Mouse (Mus musculus): ENCODE measurements around the gene Gipc3.

Gipc3 gene

DNA sequence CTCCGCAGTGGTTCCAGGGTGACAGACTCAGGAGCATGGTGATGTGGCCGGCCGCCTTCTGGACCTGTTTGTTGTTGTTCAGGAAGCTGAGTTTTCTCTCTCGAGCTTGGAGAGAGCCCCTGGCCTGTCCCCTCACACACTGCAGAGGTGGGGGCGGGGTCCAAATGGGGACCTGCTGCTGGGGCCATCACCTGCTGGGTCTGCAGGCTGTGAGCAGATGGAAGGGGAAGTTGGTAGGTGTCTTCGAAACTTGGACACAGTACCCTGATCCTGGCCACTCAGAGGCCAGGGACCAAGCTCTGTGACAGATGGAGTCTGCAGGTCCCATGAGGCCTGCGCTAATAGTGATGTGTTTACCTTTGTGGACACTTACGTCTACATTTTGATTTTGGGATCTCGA, 41.7 kb downstream of the Gipc3 start:
- no peak for DNase-seq (ENCODE audit: low read depth, low spot score)

DNA sequence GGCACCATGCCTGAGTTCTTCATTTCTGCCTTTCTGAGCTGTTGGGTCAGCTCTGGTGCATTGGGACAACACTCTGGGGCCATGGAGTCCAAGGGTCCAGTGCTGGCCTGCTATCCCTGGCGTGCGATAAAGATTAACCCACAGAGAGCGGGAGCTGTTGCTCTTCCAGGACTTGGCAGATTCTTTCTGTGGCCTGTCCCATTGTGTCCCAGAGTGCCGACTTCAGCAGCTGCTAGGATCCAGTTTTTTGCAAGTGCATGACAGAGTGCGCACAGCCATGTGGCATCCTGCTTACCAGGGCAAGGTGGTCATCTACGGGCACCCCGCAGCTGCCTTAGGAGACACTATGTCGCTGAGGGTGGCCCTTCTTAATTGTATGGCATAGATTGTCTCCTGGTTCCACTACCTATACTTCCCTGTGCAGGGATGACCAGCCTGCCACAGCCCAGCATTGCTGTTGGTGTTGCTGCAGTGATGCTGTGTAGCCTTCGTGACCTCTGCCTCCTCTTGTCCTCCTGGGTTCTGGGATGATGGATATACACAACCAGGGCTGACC, 42.6 kb downstream of the Gipc3 start:
- DNase-seq (ENCODE audit: low read depth, low spot score): no peak

DNA sequence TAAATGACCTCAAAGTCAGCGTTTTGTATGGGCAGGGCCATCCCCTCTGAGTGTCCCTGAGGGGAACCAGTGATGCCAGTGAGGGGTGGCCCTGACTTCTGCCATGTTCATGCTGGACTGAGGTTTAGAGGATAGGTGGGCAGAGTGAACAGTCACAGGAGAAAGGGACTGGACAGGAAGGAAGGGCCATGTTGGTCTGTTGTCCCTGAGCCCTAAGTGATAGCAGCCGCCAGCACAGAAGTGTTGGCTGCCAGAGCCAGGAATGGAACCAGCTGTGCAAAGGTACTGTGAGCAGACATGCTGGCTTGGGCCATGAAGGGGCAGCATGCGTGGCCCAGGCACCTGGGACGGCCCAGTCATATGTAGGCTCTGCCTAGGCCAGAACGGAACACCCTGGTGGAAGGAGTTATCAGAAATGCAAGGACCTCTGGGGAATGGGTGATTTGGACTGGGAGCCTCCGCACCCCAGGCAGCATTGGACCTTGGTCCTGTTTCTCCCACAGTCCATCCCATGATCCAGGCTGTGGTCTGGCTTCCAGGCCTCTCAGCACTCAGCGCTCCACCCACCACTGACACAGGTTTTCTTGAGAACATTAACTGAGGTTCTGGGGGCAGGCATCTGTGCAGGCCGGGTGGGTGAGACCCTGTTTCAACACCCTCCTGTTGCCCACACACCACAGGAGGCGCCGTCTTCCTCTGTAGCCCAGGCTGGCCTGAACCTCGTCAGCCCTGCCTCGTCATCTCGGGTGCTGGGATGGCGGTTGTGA, 43.3 kb downstream of the Gipc3 start:
- DNase-seq (ENCODE audit: low read depth, low spot score): no peak

DNA sequence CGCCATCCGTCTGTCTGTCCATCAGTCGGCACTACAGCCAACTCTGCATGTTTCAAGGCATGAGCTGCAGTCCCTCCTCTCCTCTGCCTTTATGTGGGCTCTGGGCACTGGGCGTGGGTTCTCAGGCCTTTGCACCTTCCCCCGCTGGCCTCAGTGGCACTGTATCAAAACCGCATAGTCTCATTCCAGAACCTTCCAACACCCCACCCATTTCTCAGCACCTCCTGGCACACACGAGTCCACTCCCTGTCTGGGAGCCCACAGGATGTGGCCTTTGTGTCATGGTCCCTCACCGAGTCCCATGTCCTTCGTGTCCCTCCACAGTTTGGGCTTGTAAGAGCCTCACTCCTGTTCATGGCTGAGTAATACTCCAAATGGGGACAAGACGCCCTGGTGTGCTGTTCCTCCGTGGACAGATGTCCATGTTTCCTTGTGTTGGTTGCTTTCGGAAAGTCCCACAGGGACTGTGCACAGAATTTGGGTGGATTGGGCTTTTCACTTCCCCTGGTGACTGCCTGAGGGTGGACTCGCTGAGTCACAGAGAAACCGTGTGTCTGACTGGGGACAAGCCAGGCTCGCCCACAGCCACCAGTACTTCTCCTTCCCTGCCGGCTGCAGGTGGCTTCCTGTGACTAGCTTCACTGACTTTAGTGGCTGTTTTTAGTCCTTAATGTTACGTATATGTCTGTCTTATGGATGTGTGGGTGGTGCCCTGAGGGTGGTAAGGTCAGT, 44.5 kb downstream of the Gipc3 start:
- DNase-seq (ENCODE audit: low read depth, low spot score): no peak

DNA sequence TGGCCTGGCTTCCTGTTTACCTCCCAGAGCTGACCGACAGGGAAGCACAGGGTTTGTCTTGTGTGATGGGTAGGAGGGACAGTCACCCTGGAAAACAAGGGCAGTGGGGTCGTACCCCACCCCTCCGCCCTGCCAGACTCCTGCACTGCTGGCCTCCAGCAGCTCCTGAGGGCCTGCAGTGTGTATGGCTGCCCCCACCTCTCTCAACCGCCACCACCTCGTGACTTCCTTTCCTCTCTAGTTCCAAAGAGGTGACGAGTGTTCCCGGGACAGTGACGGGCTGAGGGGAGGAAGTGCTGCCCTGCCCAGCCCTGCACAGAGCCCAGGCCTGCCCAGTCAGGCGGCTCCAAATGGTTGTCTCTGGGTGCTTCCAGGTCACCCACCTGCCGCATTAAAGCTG, 45.2 kb downstream of the Gipc3 start:
- DNase-seq (ENCODE audit: low read depth, low spot score): no peak

DNA sequence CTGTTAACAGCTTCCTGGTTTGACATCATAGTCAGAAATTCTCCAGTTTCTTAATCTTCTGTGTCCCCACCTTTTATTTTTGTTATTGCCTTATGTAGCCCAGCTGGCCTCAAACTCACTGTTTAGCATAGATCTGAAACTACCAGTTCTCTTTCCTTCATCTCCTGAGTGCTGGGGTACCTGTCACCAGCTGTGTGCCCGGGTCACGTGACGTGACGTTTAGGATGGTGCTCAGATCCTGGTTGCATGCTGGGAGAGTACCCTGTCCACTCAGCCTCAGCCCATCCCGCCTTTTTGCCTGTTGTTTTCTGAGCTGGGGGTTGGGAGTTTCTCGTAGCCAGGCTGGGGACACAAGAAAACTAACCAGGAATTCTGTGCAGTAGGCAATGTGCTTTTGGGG, 45.8 kb downstream of the Gipc3 start:
- DNase-seq (ENCODE audit: low read depth, low spot score): no peak

DNA sequence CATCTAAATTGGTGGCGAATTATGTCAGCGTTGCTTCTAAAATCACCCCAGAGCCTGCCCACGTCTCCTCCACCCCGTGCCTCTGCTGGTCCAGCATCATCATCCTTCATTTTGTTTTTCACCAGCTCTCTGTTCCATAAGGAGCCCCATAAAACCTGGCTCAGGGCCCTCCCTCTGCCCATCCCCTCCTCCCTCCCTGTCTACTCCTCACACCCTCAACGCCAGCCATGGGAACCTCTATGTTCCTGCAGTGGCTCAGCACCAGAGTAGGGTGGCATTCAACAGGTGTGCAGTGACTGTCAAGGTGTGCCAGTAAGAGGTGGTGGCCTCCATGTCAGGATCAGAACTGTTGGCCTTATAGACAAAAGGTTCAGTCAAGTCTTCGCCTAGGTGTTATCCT, 47.9 kb downstream of the Gipc3 start:
- DNase-seq (ENCODE audit: low read depth, low spot score): no peak

DNA sequence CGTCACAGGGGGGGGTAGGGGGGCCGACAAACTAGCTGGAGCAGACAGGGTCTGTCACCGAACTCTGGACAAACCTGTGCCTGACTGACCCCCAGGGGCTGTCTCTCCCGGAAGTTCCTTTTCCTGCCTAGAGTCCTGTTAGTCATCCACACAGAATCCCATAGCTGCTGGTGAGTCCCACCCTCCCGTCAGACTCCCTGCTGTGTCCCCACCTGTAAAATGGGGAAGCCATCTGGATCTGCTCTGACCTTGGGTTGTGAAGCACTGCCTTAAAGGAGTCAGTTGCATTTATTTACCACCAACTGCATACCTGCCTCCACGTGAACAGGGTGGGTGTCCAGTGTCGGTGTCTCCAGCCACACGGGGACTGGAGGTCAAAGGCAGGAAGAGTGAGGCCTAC, 48.6 kb downstream of the Gipc3 start:
- no peak for DNase-seq (ENCODE audit: low read depth, low spot score)

DNA sequence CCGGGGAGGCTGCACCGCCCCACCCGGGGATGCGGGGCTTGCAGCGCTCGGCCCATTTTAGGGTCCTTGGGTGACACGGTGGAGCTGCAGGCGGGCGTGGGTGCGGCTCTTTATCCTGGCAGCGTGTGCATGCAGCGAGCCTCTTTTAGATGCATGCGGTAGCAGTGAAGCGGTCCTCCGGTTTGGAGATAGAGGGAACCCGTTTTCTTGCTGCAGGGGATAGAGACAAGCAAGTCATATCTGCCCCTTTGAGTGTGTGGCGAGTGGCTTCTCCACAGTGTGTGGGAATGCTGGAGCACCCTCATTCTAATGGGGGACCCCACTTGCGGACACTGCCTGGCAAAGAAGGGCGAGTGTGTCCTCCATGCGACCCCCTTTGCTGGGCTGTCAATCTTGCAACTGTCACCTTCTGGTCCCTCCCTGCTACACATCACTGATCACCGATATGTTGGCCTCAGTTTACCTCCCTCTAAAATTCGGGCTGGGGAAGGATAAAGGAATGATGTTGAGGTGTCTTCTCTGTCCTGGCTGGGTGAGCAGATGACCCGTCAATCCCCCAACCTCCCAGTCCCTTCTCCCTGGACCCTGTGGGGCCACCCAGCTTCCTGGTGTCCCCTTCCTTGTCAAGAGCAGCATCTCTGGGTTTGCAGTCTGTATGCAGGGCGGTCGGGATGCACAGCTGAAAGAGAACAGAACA, 49.6 kb downstream of the Gipc3 start:
- no peak for DNase-seq (ENCODE audit: low read depth, low spot score)

DNA sequence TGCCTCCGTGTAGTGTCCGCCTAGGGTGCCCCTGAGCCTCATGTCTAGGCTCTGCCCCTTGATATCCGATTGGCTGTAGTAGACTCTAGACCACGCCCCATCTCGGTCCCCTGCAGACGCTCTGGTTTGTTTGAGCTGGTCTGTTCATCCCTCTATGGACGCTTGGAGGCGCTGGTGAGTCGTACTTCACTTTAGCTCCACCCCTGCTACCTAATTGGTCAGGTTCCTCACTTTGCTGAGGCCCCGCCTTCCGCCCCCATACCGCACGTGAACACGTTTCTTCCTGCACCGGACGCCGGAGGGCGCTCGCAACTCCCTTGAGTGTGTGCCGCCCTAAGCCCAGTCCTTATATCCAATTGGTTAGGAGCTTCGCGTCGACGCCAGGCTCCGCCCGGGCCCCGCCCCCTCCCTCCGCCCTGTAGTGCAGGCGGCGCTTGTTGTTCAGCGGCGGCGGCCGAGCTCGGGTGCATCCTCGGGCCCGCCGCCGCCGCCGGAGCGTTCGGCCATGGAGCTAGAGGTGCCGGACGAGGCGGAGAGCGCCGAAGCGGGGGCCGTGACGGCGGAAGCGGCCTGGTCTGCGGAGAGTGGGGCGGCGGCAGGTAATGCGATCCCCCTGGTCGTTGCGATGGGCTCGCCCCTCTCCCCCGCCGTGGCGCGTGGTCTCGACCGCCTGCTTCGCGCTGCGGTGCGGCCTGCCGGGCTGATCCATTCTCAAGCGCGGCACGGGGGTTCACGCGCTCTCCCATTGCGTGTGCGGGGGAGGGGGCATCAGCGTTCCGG, 50.3 kb downstream of the Gipc3 start, which contains the start of gene Pip5k1c:
Gene Pip5k1c (plus strand): TSS at position 410 of the 780 bp plus-strand sequence.
- peak; percentile 100 for DNase-seq (ENCODE audit: low read depth, low spot score)

DNA sequence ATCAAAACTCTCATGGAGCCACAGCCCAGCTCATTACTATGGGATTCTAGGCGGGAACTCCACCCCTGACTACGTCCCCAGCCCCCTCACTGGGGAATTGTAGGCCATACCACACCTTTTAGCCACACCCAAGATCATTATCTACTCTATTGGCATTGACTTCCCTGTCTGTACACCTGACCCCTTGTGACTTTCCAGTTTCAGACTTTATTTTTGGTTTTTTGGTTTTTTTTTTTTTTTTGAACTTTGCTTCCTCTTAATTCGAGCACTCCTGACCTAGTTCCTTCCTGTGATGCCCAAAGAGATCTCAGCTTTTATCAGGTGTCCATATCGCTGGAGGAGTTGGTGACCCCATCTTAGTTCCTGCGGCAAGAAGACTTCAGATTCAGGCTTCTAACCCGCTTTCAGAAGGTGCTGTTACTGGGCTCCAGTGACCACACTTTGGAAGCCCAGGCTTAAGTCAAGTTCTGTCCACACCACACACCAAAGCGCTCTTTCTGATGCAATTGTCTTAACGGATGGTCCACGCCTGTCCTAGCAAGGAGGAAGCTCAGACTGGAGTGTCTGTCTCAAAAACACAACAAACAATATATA, 51.5 kb downstream of the Gipc3 start, which contains the start of gene Tjp3:
Gene Tjp3 (minus strand): TSS at position 71 of the 594 bp plus-strand sequence.
- no peak for DNase-seq (ENCODE audit: low read depth, low spot score)

DNA sequence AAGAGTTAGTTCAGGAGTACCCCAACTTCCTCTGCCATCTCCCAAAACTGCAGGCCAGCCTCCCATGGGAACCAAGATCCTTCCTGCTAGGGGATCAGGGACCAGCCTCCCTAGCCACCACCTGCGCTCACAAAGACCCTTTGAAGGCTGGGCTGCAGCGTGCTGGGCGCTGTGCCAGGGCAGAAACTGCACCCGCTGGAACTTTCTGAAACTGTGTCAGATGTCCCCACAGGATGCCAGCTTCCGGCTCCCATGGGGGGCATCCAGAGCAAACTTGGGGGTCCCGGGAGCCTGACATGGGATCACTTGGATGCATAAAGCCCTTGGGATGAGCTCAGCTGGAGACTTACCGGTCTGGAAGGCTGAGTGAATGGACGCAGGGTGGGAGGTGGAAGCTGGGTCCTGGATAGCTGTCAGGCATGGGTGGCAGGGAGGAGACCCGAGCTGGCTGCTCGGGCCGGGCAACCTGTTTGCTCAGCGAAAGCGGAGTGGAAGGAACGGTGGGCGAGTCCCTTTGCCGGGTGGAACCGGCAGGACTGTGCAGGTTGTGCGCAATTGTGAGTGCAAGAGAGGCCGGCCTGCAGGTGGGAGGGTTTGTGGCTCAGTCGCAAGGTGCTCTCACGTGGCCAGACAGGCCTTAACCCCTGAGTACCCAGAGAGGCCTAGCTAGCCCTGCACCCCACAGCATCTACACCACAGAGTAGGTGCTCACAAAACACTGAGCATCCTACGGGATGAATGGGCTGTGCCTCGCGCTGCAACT, 52.2 kb downstream of the Gipc3 start:
- DNase-seq (ENCODE audit: low read depth, low spot score): no peak

DNA sequence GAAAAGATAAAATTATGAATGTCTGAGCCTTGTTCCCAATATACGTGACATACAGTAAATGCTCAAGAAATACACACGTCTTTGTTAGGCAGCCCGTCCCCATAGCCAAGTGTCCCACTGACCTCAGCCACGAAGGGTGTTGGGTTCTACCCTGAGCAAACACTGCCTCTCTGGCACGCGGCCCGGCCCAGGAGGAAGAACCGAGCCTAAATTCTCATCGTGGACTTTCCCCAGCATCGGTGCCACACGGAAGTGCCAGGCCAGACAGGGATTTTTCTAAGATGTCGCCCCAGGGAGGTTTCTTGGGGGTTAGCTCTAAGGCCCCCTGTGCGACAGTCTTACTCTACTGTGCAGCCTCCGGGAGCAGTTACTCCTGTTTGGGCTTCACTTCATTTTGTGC, 53.3 kb downstream of the Gipc3 start:
- DNase-seq (ENCODE audit: low read depth, low spot score): no peak

DNA sequence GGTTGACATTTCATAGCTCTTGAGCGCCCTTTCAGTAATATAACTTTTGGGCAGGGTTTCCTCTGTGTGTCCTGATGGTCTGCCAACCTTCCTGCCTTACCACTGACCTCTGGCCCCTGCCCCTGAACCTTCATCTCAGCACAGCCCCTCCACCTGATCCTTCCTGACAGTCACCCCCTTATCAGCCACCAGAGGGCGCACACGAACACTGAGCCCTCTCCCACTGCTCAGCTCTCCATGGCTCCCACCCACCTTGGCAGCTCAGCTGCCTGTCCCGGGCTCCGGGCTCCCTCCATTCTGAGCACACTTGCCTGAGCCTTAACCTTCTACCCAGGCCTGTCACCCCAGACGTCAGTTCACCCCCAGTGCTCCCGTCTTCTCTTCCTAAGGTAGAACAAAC, 53.8 kb downstream of the Gipc3 start:
- peak; percentile 72 for DNase-seq (ENCODE audit: low read depth, low spot score)

DNA sequence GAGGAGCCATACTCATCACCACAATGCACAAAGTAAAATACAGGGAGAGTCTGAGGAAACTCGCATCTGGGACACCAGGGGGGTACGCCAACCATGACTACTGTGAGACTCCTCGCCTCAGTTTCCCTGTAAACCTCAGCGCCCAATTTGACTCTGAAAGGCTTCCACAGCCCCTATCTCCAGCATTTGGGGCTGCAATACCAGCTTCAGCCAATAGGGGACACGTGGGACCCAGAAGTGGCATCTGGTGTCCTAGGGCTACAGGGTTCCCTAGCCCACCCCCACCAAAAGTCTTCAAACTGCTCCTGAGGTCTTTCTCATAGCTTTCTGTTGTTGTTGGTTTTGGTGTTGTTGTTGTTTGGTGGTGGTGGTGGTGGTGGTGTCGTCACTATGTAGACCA, 54.5 kb downstream of the Gipc3 start:
- no peak for DNase-seq (ENCODE audit: low read depth, low spot score)

DNA sequence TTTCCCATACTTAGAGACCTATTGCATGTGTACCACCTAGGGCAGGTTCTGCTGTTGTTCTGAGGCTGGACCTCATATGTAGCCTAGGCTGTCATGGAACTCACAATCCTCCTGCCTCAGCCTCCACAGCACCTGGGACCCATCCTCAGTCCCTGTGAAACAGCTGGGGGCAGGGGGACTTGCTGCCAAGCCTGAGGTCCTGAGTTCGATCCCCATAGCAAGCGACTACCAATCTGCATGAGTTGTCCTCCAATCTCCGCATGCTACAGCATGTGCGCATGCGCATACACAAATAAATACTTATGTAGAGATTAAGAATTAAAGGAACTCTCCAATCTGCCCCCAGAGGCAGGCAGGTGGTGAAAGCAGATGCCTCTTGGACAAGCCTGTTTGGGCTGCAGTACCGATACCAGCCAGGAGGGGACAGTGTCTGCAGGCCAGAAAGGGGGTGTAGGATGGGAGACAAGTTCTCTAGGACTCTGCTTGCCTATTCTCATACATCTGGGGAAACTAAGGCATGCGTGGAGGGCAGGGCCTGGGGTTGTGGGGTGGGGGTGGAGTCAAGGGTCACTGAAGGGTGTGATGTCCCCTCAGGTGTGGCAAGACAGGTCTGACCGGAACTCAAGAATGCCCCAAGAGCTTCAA, 55.4 kb downstream of the Gipc3 start:
- DNase-seq (ENCODE audit: low read depth, low spot score): peak; percentile 42

DNA sequence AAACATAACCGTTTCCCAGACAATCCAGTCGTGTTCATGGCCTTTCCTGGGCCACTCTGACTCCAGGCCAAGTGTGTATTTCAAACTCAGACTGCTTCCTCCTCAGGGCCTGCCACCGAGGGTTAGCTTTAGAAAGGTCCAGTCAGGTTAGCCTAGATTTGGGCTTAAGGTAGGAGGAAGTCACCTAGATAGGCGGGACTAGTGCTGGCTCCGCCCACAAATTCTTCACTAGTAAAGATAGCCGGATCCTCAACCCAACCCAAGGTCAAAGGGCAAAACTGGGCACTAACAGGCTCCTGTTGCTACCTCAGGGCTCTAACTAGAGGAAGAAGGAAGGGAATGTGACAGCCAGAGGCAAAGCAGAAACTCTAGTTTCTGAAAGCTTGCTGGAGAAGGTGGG, 56.5 kb downstream of the Gipc3 start:
- DNase-seq (ENCODE audit: low read depth, low spot score): no peak

DNA sequence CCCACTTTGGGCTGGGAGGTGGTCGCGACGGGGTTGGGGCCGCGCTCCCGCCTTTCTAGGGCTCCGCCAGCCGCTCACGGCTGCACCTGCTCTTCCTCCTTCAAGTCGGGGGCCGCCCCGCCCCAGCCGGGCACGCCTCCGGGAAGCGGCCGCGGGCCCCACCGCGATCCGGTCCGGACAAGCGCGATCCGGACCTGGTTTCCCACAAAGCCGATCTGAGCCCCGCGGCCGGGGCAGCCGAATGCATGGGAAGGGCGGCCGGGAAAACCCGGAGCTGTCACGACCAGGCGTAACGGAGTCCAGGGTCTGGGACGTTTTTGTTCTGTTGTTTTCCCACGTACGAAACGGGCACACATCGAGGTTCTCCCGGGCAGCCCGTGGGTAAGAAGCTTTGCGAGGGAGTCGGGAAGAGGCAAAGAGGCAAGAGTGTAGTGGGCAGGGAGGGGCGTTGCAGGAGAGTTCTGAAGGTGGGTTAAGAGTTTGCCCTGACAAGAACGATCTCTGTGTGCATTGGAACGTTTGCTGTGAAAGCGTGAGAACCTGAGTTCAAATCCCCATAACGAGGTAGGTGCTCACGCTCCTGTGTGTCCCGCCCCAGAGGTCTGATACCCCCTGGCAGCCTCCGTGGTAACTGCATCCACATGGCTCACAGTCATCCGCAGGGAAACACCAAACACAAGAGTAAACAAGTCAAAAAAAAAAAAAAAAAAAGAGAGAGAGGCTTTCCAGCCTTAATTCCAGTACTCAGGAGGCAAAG, 57.2 kb downstream of the Gipc3 start:
- peak; percentile 77 for DNase-seq (ENCODE audit: low read depth, low spot score)
